Mouse (Mus musculus) heart, adult 2 months (tissue): ENCODE data around the gene Hps3. TPM values are rescaled to one million over a fixed set of nuclear protein-coding genes. Genes with fewer than 3 reads are reported as not detected.

Experiments used
- DNase-seq, 2 experiments: peaks; one replicate each; pipeline ENCODE4 v3.0.0; 2021
- H3K27ac ChIP-seq: fragments of 200-600 bp; 2 replicates; pipeline ENCODE4 v1.8.1; 2022
- H3K27me3 ChIP-seq: fragments of 200-500 bp; 2 replicates; pipeline ENCODE4 v1.6.1; 2012; ENCODE audit warnings: mild to moderate bottlenecking, low read length, inconsistent platforms, mixed read lengths; ENCODE audit not compliant: control insufficient read depth, insufficient read depth
- H3K36me3 ChIP-seq: fragments of 200-500 bp; 2 replicates; pipeline ENCODE4 v1.6.1; 2012; ENCODE audit warnings: low read length, inconsistent platforms; ENCODE audit not compliant: control insufficient read depth, insufficient read depth
- H3K4me1 ChIP-seq: fragments of 200-500 bp; 2 replicates; pipeline ENCODE4 v1.6.1; 2011; ENCODE audit warnings: low read length; ENCODE audit not compliant: control insufficient read depth, insufficient read depth
- H3K4me3 ChIP-seq: fragments of 200-600 bp; 2 replicates; pipeline ENCODE4 v1.8.1; 2022
- H3K79me2 ChIP-seq: fragments of 200-500 bp; replicated peaks from 2 replicates; pipeline ENCODE4 v1.6.1; 2012; ENCODE audit warnings: mild to moderate bottlenecking, inconsistent platforms, low read length, moderate library complexity, mixed read lengths; ENCODE audit not compliant: control insufficient read depth, insufficient read depth
- H3K9ac ChIP-seq: fragments of 200-500 bp; 2 replicates; pipeline ENCODE4 v1.6.1; 2012; ENCODE audit warnings: low read depth, mild to moderate bottlenecking, control low read depth, inconsistent platforms, low read length, mixed read lengths
- CTCF ChIP-seq: fragments of 200-600 bp; IDR thresholded peaks from 2 replicates; pipeline ENCODE4 v1.8.1; 2022; ENCODE audit warnings: antibody characterized with exemption, mild to moderate bottlenecking, moderate library complexity
- EP300 ChIP-seq: fragments of 200-500 bp; IDR thresholded peaks from 2 replicates; pipeline ENCODE4 v1.6.1; 2011; ENCODE audit warnings: low read depth, low read length, control low read depth; ENCODE audit not compliant: insufficient read depth
- POLR2A ChIP-seq: fragments of 200-500 bp; IDR thresholded peaks from 2 replicates; pipeline ENCODE4 v1.6.1; 2011; ENCODE audit warnings: mild to moderate bottlenecking, low read depth, low read length, control low read depth; ENCODE audit not compliant: insufficient read depth
- intact Hi-C: fragments of 180-260 bp; cut with DNase I; formaldehyde crosslinking; loops from one replicate; pipeline ENCODE4 v1.15.1; 2025
- polyA plus RNA-seq: library from polyadenylated mRNA; depleted of rRNA; stranded (reverse); fragments of >200 nt; gene quantifications from 2 replicates; pipeline ENCODE4 v1.2.3, GENCODE M21; 2012; rRNA removed
- total RNA-seq, 2 experiments: library from RNA; stranded (reverse); gene quantifications; 2 replicates each; pipeline ENCODE4 v1.2.3; 2021

The Hps3 gene
- total and polyA plus RNA-seq, 3 experiments: 5.9 to 8.3 (median 7.1) TPM

DNA sequence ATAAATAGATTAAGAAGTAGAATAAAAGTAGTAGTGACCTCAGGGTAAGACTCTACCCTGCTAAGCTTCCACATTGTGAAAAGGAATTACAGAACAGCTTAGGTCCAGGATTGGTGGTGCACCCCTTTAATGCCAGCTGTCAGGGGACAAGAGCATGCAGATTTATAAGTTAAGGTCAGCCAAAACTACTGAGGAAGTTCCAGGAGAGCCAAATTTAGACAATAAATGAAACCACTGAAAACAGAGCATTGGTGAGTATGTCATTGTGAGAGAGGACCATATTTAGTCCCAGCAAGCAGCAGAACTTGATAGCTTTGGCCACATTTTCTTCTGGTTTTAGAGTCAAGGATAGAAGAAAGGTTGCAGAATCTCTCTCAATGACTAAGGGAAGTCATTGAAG lies 86.6 kb downstream of the Hps3 start:
- DNase-seq: no peak
- Histone ChIP-seq H3K4me1 (peaks cover 7% of the 10 kb centered on the region), H3K9ac (no peak overlapping the region), H3K27me3 (no peaks in the 10 kb centered on the region), H3K79me2 (no peaks in the 10 kb centered on the region), H3K4me3 (no peak overlapping the region), H3K27ac (no peak overlapping the region), H3K36me3 (peaks cover 9% of the 10 kb centered on the region)
- TF ChIP-seq EP300: no peak
- no peak for TF ChIP-seq CTCF
- TF ChIP-seq POLR2A: no peak
- intact Hi-C loops: no loop called here

Other genes starting within 250 kb of the Hps3 start
- 10 to 100 TPM; 40.7 to 49.1 TPM for gene Cp, start 78.3 kb downstream of the Hps3 start, total RNA-seq
- 15.4 and 33.6 TPM in 2 replicates for gene Cp, start 78.3 kb downstream of the Hps3 start, polyA plus RNA-seq
- gene Hltf, start 22.5 kb upstream of the Hps3 start, total RNA-seq: 10 to 100 TPM; 11.9 to 14.2 TPM
- 3.1 and 6.4 TPM in 2 replicates for gene Hltf, start 22.5 kb upstream of the Hps3 start, polyA plus RNA-seq
- gene Gyg, start 120.0 kb upstream of the Hps3 start, total RNA-seq: 100 to 1,000 TPM; 145 to 161 TPM
- gene Gyg, start 120.0 kb upstream of the Hps3 start, polyA plus RNA-seq: 114 and 195 TPM in 2 replicates
- gene Cpa3, start 206.9 kb upstream of the Hps3 start, total RNA-seq: 1 to 10 TPM in 1 of 2 experiments, under 1 TPM in 1; 0.96 to 1.1 TPM
- 1.3 and 2.4 TPM in 2 replicates for gene Cpa3, start 206.9 kb upstream of the Hps3 start, polyA plus RNA-seq
- not detected for gene Cpb1, start 240.4 kb upstream of the Hps3 start, total RNA-seq
- not detected in 2 replicates for gene Cpb1, start 240.4 kb upstream of the Hps3 start, polyA plus RNA-seq